Mouse (Mus musculus): ENCODE results near the gene Cmip.

DNA sequence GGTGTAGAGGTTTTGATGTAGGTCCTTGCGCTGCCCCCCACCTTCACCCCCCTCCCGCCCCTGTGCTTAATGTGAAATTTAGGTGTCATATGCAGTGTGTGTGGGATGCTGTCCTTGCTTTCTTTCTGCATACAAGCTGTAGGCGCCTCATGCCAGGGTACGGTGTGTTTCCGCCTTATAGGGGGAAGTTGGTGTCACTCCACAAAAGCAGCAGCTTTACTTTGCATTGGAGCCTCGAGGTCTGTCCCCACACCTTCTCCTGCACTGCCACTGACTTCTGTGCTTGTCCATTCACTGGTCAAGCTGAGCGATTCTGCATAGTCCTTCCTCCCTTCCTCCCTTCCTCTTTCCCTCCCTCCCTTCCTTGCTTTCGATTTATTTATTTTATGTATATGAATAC lies 250.8 kb downstream of the Cmip start:
- TF ChIP-seq POLR2A (IDR thresholded peaks at IDR 0.05; ENCODE audit: borderline replicate concordance, extremely low read depth, low read depth, low read length) (no peak), CTCF (IDR thresholded peaks at IDR 0.05; ENCODE audit: insufficient read depth, low read length) (no peak)
